Mouse (Mus musculus): ENCODE data around the gene Nr2c2.
A peak's percentile ranks its signal among the peaks of the same experiment; 100 is the strongest.
"Not testable (repeated sequence)": the region's sequence is repeated elsewhere in the genome, so short reads cannot be mapped to it uniquely, and the experiment has no call there.

The Nr2c2 gene

GRCm38 (mm10) chr6:92091130-92091591, at the start of gene Nr2c2:
Gene Nr2c2, plus strand, starts transcription at chr6:92091390.
- peak; percentile 89 for DNase-seq

GRCm38 (mm10) chr6:92042055-92042454, 49.1 kb upstream of the Nr2c2 start:
- DNase-seq: peak; percentile 42

- DNase-seq: no peak
These were observed 48.3 kb upstream of the Nr2c2 start for GRCm38 (mm10) chr6:92042850-92043249.

- peak; percentile 49 for DNase-seq
These were observed 33.4 kb upstream of the Nr2c2 start for GRCm38 (mm10) chr6:92057768-92058167.

GRCm38 (mm10) chr6:92061725-92062124, 29.5 kb upstream of the Nr2c2 start:
- DNase-seq: no peak

GRCm38 (mm10) chr6:92063452-92063851, 27.7 kb upstream of the Nr2c2 start:
- DNase-seq: no peak

- DNase-seq: peak; percentile 18
These were observed 27.1 kb upstream of the Nr2c2 start for GRCm38 (mm10) chr6:92064101-92064500.

- DNase-seq: peak; percentile 66
These were observed 25.3 kb upstream of the Nr2c2 start for GRCm38 (mm10) chr6:92065721-92066496.

GRCm38 (mm10) chr6:92067146-92067790, 23.9 kb upstream of the Nr2c2 start:
- DNase-seq: peak; percentile 87

- no peak for DNase-seq
These were observed 19.9 kb upstream of the Nr2c2 start for GRCm38 (mm10) chr6:92071121-92071839.

- DNase-seq: no peak
These were observed 10.5 kb upstream of the Nr2c2 start for GRCm38 (mm10) chr6:92080730-92081129.

GRCm38 (mm10) chr6:92082756-92083155, 8.4 kb upstream of the Nr2c2 start:
- DNase-seq: no peak

GRCm38 (mm10) chr6:92084932-92085331, 6.3 kb upstream of the Nr2c2 start:
- no peak for DNase-seq

- DNase-seq: not testable (repeated sequence)
These were observed 2.0 kb upstream of the Nr2c2 start for GRCm38 (mm10) chr6:92089141-92089540.

- no peak for DNase-seq
These were observed 1.2 kb upstream of the Nr2c2 start for GRCm38 (mm10) chr6:92089982-92090381.

- DNase-seq: no peak
These were observed 693 bp upstream of the Nr2c2 start for GRCm38 (mm10) chr6:92090497-92090896.

GRCm38 (mm10) chr6:92091767-92092489, 738 bp downstream of the Nr2c2 start:
- DNase-seq: peak; percentile 99

- DNase-seq: no peak
These were observed 1.5 kb downstream of the Nr2c2 start for GRCm38 (mm10) chr6:92092737-92093136.

GRCm38 (mm10) chr6:92093869-92094268, 2.7 kb downstream of the Nr2c2 start:
- no peak for DNase-seq

- DNase-seq: no peak
These were observed 9.6 kb downstream of the Nr2c2 start for GRCm38 (mm10) chr6:92100679-92101360.

GRCm38 (mm10) chr6:92124547-92124946, 33.4 kb downstream of the Nr2c2 start:
- DNase-seq: no peak

GRCm38 (mm10) chr6:92126861-92127468, 35.8 kb downstream of the Nr2c2 start:
- no peak for DNase-seq

Data from retina, postnatal 1 day (tissue).